Mouse (Mus musculus) megakaryocyte, embryonic 14.5 days (primary cell): ENCODE data around the gene Pdlim3.

Experiments used
- FLI1 ChIP-seq: IDR thresholded peaks from 2 replicates; pipeline ENCODE4 v1.6.1; 2012; ENCODE audit warnings: low read length, inconsistent platforms, mixed read lengths
- GATA1 ChIP-seq: IDR thresholded peaks from 3 replicates; pipeline ENCODE4 v1.6.1; 2012; ENCODE audit warnings: mixed read lengths, low read length, inconsistent platforms, borderline replicate concordance

DNA sequence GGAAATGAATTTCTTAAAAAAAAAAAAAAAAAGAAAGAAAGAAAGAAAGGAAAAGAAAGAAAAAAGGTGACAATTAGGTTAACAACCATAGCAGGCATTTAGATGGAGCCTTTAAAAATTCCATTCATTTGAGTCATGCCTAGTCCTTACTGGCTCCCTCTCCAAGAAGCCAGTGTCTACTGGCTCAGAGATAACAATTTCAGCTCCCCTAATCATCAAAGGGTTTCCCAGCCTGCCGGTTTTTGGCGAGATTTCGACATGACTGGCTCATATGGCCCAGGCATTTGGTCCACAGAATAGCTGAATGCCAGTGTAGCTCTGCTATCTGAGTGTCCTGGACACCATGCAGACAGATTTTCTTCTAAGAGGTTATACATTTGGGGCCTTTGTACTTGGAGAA, 18.4 kb downstream of the Pdlim3 start:
- no peak for TF ChIP-seq GATA1
- TF ChIP-seq FLI1: no peak
